Mouse (Mus musculus): ENCODE measurements around the gene Wdr19. TPM values are rescaled to one million over a fixed set of nuclear protein-coding genes. Genes with fewer than 3 reads are reported as not detected.

Gene Wdr19
- polyA plus RNA-seq, 2 experiments, result 0.46 to 0.68 TPM

DNA sequence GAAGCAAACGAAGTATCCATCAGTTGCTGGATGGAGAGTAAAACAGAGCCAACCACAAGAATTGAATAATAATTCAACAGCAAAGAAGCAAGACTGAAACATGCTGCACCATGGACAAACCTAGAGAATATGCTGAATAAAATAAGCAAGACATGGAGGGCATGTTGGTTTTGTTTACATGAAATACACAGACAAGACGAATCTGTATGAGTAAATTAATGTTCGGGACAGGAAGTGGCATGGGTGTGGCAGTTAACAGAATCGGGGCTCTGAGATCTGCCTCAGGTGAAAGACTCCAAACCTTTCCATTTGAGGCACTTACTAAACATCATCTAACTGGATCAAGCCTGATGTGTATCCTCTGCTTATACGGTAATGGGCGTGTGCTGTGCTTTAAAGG, 45.2 kb upstream of the Wdr19 start:
- H3K27ac ChIP-seq, result no peak overlapping the region
- no peak overlapping the region for H3K4me2 ChIP-seq (ENCODE audit: low read depth)
- no peak for ATAC-seq (ENCODE audit: insufficient read depth)
- no peak for DNase-seq (ENCODE audit: low read depth in 3 of 3, low spot score in 3 of 3)
- no peaks in the 10 kb centered on the region; a peak in 1 of 4 replicates for H3K4me1 ChIP-seq (replicated peaks; ENCODE audit: control insufficient read depth in 2 of 2, insufficient read depth in 2 of 2, low read length in 1 of 2)
- no peaks in the 10 kb centered on the region for H3K27me3 ChIP-seq (ENCODE audit: control insufficient read depth, insufficient read depth, low read length)
- no peaks in the 10 kb centered on the region for H3K36me3 ChIP-seq (replicated peaks; ENCODE audit: control insufficient read depth, insufficient read depth, low read depth)
- no peak overlapping the region for H3K9ac ChIP-seq (replicated peaks)
- no peak overlapping the region for H3K4me3 ChIP-seq (ENCODE audit: insufficient read depth in 1 of 2, low read depth in 2 of 2, low read length in 2 of 2)
- 61% methylated on average over 6 of the region's 6 CpGs for WGBS (ENCODE audit: insufficient replicate concordance)
- TF ChIP-seq EP300 (IDR thresholded peaks at IDR 0.05; ENCODE audit: low read depth) (no peak), CTCF (IDR thresholded peaks at IDR 0.05; ENCODE audit: low read depth) (no peak)
- no peaks in the 10 kb centered on the region for H3K9me3 ChIP-seq (ENCODE audit: control insufficient read depth, low read length)

DNA sequence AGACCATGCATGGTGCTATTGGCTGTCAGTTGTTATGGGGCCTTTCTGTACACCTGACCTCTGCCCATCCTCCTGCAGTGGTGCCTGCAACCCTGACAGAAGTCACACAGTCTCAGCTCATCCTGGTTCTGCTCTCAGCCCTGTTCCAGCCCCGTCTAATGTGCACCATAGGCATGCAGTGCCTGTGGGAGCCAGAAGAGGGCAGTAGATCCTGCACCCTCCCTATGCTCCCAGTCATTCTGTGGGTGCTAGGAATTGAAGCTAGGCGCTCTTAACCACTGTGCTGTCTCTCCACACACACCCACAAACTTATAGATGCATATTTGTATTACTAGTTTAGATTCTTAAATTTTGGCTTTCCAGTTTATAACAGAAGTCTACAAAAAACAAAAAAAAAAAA, 42.6 kb upstream of the Wdr19 start:
- ATAC-seq (ENCODE audit: insufficient read depth), result no peak
- no peaks in the 10 kb centered on the region; a peak in 1 of 4 replicates for H3K4me1 ChIP-seq (replicated peaks; ENCODE audit: control insufficient read depth in 2 of 2, insufficient read depth in 2 of 2, low read length in 1 of 2)
- peak in 1 of 3 experiments; percentile 16 for DNase-seq (ENCODE audit: low read depth in 3 of 3, low spot score in 3 of 3)
- no peaks in the 10 kb centered on the region for H3K36me3 ChIP-seq (replicated peaks; ENCODE audit: control insufficient read depth, insufficient read depth, low read depth)
- TF ChIP-seq CTCF (IDR thresholded peaks at IDR 0.05; ENCODE audit: low read depth) (peak; percentile 89), EP300 (IDR thresholded peaks at IDR 0.05; ENCODE audit: low read depth) (no peak)
- H3K9me3 ChIP-seq (ENCODE audit: control insufficient read depth, low read length), result no peaks in the 10 kb centered on the region
- H3K9ac ChIP-seq (replicated peaks), result no peak overlapping the region
- H3K4me2 ChIP-seq (ENCODE audit: low read depth), result no peak overlapping the region
- no peak overlapping the region for H3K4me3 ChIP-seq (ENCODE audit: insufficient read depth in 1 of 2, low read depth in 2 of 2, low read length in 2 of 2)
- H3K27ac ChIP-seq, result no peak overlapping the region
- H3K27me3 ChIP-seq (ENCODE audit: control insufficient read depth, insufficient read depth, low read length), result no peaks in the 10 kb centered on the region
- 51% methylated on average over 2 of the region's 2 CpGs for WGBS (ENCODE audit: insufficient replicate concordance)

DNA sequence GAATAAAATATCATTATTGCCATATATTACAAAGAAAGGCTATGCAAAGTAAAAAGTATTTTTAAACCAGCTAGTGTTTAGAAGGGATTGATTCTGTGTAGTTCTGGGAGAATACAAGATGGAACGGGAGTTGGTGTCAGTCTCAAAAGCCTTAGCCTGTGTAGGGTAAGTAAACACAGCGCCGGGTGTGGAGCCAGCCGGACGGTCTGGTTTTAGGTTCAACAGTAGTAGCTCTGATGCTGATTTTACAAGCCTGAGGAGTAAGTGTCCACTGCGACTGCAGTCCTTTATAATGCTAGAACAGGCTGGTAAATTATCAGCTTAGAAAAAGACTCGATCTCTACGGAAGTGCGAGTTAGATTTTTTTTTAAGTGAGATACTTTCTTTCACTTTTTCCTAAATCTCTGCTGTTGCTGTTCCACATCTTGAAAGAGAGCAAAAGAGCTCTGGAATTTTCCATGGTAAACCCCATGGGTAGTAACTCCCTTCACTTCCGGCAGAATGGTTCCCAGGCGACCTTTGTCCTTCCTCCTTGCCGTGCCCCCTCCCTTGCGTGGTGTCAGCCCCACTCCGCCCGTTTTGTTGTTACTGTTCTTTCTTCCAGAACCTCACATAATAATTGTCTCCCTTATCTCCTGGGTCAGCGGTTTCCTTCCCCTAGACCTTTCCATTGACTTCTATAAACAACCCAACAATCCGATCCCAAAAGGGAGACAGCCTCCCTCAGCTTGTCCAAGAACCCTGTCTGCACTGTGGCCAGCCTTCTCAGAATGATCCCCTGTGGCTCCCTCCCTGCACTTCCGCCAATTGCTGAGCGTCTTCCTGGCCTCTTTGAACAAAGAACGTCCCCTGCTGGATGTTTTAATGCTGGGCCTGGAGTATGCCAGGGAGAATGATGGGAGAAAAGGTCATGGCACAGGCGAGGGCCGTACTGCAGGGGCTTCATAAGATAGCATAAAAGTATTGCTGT, 41.8 kb upstream of the Wdr19 start:
- Histone ChIP-seq H3K4me1 (replicated peaks; ENCODE audit: control insufficient read depth in 2 of 2, insufficient read depth in 2 of 2, low read length in 1 of 2) (no peaks in the 10 kb centered on the region; a peak in 1 of 4 replicates), H3K4me3 (ENCODE audit: insufficient read depth in 1 of 2, low read depth in 2 of 2, low read length in 2 of 2) (no peak overlapping the region), H3K27ac (no peak overlapping the region), H3K9ac (replicated peaks) (no peak overlapping the region), H3K36me3 (replicated peaks; ENCODE audit: control insufficient read depth, insufficient read depth, low read depth) (no peaks in the 10 kb centered on the region), H3K9me3 (ENCODE audit: control insufficient read depth, low read length) (no peaks in the 10 kb centered on the region), H3K27me3 (ENCODE audit: control insufficient read depth, insufficient read depth, low read length) (no peaks in the 10 kb centered on the region), H3K4me2 (ENCODE audit: low read depth) (no peak overlapping the region)
- DNase-seq (ENCODE audit: low read depth in 3 of 3, low spot score in 3 of 3) (no peak), ATAC-seq (ENCODE audit: insufficient read depth) (0 out of 2 replicates have a peak, but pooled peaks have one; percentile 31)
- peak; percentile 15 for TF ChIP-seq CTCF (IDR thresholded peaks at IDR 0.05; ENCODE audit: low read depth)
- TF ChIP-seq EP300 (IDR thresholded peaks at IDR 0.05; ENCODE audit: low read depth), result no peak
- WGBS (ENCODE audit: insufficient replicate concordance), result 53% methylated on average over 22 of the region's 22 CpGs

DNA sequence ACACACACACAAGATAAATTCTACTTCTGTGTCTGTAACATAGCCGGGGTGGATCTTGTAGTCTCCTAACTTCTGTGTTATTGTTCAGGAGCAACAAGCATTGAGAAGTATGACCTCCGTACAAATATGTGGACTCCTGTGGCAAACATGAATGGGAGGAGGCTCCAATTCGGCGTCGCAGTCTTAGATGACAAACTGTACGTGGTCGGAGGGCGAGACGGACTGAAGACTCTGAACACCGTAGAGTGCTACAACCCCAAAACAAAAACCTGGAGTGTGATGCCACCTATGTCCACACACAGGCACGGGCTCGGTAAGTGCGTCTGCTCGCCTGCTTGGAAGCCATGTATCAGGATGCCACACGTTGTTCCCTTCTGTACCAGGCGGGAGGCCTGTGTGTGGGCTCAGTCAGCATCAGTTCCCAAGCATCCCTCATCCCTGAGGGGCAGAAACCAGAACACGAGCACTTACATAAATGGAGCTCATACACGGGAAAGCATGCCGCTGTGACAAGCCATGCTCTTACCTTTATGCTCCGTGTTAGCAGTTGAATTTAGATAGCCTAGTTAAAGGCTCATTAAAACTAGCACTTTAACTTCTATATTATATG, 40.7 kb upstream of the Wdr19 start:
- DNase-seq (ENCODE audit: low read depth in 3 of 3, low spot score in 3 of 3) (no peak), ATAC-seq (ENCODE audit: insufficient read depth) (no peak)
- TF ChIP-seq EP300 (IDR thresholded peaks at IDR 0.05; ENCODE audit: low read depth) (no peak), CTCF (IDR thresholded peaks at IDR 0.05; ENCODE audit: low read depth) (no peak)
- H3K9me3 ChIP-seq (ENCODE audit: control insufficient read depth, low read length), result no peaks in the 10 kb centered on the region
- H3K27me3 ChIP-seq (ENCODE audit: control insufficient read depth, insufficient read depth, low read length), result no peaks in the 10 kb centered on the region
- H3K4me1 ChIP-seq (replicated peaks; ENCODE audit: control insufficient read depth in 2 of 2, insufficient read depth in 2 of 2, low read length in 1 of 2), result no peaks in the 10 kb centered on the region; a peak in 1 of 4 replicates
- no peak overlapping the region for H3K27ac ChIP-seq
- no peaks in the 10 kb centered on the region for H3K36me3 ChIP-seq (replicated peaks; ENCODE audit: control insufficient read depth, insufficient read depth, low read depth)
- no peak overlapping the region for H3K4me3 ChIP-seq (ENCODE audit: insufficient read depth in 1 of 2, low read depth in 2 of 2, low read length in 2 of 2)
- H3K4me2 ChIP-seq (ENCODE audit: low read depth), result no peak overlapping the region
- WGBS (ENCODE audit: insufficient replicate concordance), result 77% methylated on average over 20 of the region's 20 CpGs
- no peak overlapping the region for H3K9ac ChIP-seq (replicated peaks)

DNA sequence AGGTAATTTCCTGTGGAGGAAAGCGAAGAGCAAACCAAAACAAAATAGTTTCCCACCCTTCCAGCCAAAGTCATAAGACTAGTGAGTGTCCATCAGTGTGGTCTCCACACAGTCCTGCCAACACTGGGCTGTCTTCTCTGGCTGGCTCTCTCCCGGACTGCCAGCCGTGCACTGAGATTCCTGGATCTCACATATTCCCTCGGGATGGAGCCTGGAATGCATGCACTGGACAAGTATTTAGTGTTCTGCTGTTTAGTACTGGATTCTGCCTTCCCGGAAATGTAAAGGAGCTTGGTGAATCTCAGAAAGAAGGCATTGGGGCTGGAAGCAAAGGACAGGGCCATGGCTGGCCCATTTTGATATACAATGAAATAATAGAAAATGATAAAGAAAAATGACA, 36.5 kb upstream of the Wdr19 start:
- DNase-seq (ENCODE audit: low read depth in 3 of 3, low spot score in 3 of 3) (no peak), ATAC-seq (ENCODE audit: insufficient read depth) (no peak)
- Histone ChIP-seq H3K9me3 (ENCODE audit: control insufficient read depth, low read length) (no peaks in the 10 kb centered on the region), H3K4me3 (ENCODE audit: insufficient read depth in 1 of 2, low read depth in 2 of 2, low read length in 2 of 2) (no peak overlapping the region), H3K4me1 (replicated peaks; ENCODE audit: control insufficient read depth in 2 of 2, insufficient read depth in 2 of 2, low read length in 1 of 2) (no peaks in the 10 kb centered on the region), H3K9ac (replicated peaks) (no peak overlapping the region), H3K4me2 (ENCODE audit: low read depth) (no peak overlapping the region), H3K27ac (no peak overlapping the region), H3K36me3 (replicated peaks; ENCODE audit: control insufficient read depth, insufficient read depth, low read depth) (no peaks in the 10 kb centered on the region), H3K27me3 (ENCODE audit: control insufficient read depth, insufficient read depth, low read length) (no peaks in the 10 kb centered on the region)
- WGBS (ENCODE audit: insufficient replicate concordance), result 72% methylated on average over 5 of the region's 5 CpGs
- no peak for TF ChIP-seq CTCF (IDR thresholded peaks at IDR 0.05; ENCODE audit: low read depth)
- TF ChIP-seq EP300 (IDR thresholded peaks at IDR 0.05; ENCODE audit: low read depth), result no peak
